ENCODE assay signal across 31 mouse cellular contexts in the genomic region with DNA sequence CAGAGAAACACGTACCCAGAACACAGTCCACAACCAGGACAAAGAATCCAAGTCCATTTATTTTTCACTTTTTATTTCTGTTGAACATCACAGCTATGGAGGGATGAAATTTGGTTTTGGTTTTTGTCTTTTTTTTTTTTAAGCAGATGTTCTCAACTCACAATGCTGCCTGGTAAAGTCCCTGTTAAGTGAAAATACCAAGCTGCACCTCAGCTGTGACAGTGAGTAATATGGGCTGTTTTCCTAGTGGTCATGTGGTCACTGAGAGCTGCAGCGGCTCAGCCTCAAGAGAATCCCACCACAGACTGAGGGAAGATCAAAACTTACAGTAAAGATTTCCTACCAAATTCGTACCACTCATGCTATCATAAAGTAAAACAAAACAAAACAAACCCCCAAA.
"Had no signal": no experiment of that assay in that cellular context is flagged by ENCODE, and none has a peak within 500 bp of the region (broad histone marks: within the 10 kb centered on the region; RNA-seq: fewer than 3 reads in every experiment).

No protein-coding gene starts in this region.

- H3K27ac ChIP-seq: limb, embryonic 10.5 days; limb, embryonic 12.5 days; limb, embryonic 13.5 days; limb, embryonic 15.5 days; liver, embryonic 13.5 days; liver, embryonic 14.5 days; liver, embryonic 15.5 days; lung, embryonic 15.5 days; macrophage; midbrain, embryonic 10.5 days; midbrain, embryonic 12.5 days; midbrain, embryonic 13.5 days; midbrain, embryonic 15.5 days; neural tube, embryonic 12.5 days had no signal

- H3K4me1 ChIP-seq: limb, embryonic 10.5 days; limb, embryonic 12.5 days; limb, embryonic 13.5 days; limb, embryonic 15.5 days; liver, embryonic 13.5 days; liver, embryonic 15.5 days; lung, embryonic 15.5 days; midbrain, embryonic 10.5 days; midbrain, embryonic 12.5 days; midbrain, embryonic 13.5 days; midbrain, embryonic 15.5 days; neural tube, embryonic 12.5 days had no signal

- ATAC-seq: liver, postnatal 0 days; lung, postnatal 0 days; midbrain, embryonic 13.5 days; midbrain, embryonic 15.5 days; midbrain, embryonic 16.5 days had no signal

- H3K4me2 ChIP-seq: limb, embryonic 12.5 days; limb, embryonic 13.5 days; limb, embryonic 15.5 days; liver, embryonic 11.5 days; liver, embryonic 13.5 days; liver, embryonic 15.5 days; lung, embryonic 14.5 days; lung, embryonic 15.5 days; midbrain, embryonic 11.5 days; midbrain, embryonic 12.5 days; midbrain, embryonic 13.5 days; midbrain, embryonic 15.5 days; neural tube, embryonic 12.5 days had no signal

- H3K9ac ChIP-seq: limb, embryonic 12.5 days; limb, embryonic 13.5 days; limb, embryonic 15.5 days; liver, embryonic 13.5 days; liver, embryonic 14.5 days; liver, embryonic 15.5 days; liver, postnatal 0 days; lung, embryonic 14.5 days; lung, embryonic 15.5 days; midbrain, embryonic 12.5 days; midbrain, embryonic 13.5 days; midbrain, embryonic 15.5 days; neural tube, embryonic 12.5 days had no signal

- H3K9me3 ChIP-seq: limb, embryonic 10.5 days; limb, embryonic 12.5 days; limb, embryonic 13.5 days; limb, embryonic 15.5 days; liver, embryonic 13.5 days; liver, embryonic 15.5 days; lung, embryonic 15.5 days; megakaryocyte, embryonic 14.5 days; midbrain, embryonic 10.5 days; midbrain, embryonic 12.5 days; midbrain, embryonic 13.5 days; midbrain, embryonic 15.5 days; neural tube, embryonic 12.5 days had no signal

- DNase-seq: left cerebral cortex, postnatal 4 days; liver; liver, embryonic 13.5 days; liver, postnatal 0 days; lung, adult 18-20 months; lung, adult 2 months; lung, embryonic 14.5 days; lung, postnatal 10 days; lung, postnatal 14 days; lung, postnatal 36 days; lung, postnatal 4 days; midbrain, embryonic 14.5 days had no signal

- H3K4me3 ChIP-seq: limb, embryonic 10.5 days; limb, embryonic 12.5 days; limb, embryonic 13.5 days; limb, embryonic 15.5 days; liver, embryonic 13.5 days; liver, embryonic 15.5 days; lung, embryonic 15.5 days; megakaryocyte, embryonic 14.5 days; midbrain, embryonic 10.5 days; midbrain, embryonic 12.5 days; midbrain, embryonic 13.5 days; midbrain, embryonic 15.5 days; myocyte; neural tube, embryonic 12.5 days had no signal

- H3K27me3 ChIP-seq: limb, embryonic 12.5 days; limb, embryonic 13.5 days; limb, embryonic 15.5 days; liver, embryonic 13.5 days; liver, embryonic 15.5 days; lung, embryonic 15.5 days; megakaryocyte, embryonic 14.5 days; midbrain, embryonic 12.5 days; midbrain, embryonic 13.5 days; midbrain, embryonic 15.5 days; neural tube, embryonic 12.5 days had no signal
